Mouse (Mus musculus): ENCODE results near the gene Mgat5.

Mgat5 gene

GRCm38 (mm10) chr1:127259669-127260068 is 54.9 kb downstream of the Mgat5 start:
- no peak for DNase-seq (ENCODE audit: extremely low spot score)

- no peak for DNase-seq (ENCODE audit: extremely low spot score)
These were observed 56.2 kb downstream of the Mgat5 start for GRCm38 (mm10) chr1:127260969-127261368.

- no peak for DNase-seq (ENCODE audit: extremely low spot score)
These were observed 57.5 kb downstream of the Mgat5 start for GRCm38 (mm10) chr1:127262170-127262837.

GRCm38 (mm10) chr1:127267985-127268384 is 63.2 kb downstream of the Mgat5 start:
- no peak for DNase-seq (ENCODE audit: extremely low spot score)

- DNase-seq (ENCODE audit: extremely low spot score): no peak
These were observed 64.5 kb downstream of the Mgat5 start for GRCm38 (mm10) chr1:127269343-127269742.

- no peak for DNase-seq (ENCODE audit: extremely low spot score)
These were observed 65.6 kb downstream of the Mgat5 start for GRCm38 (mm10) chr1:127270273-127271020.

- no peak for DNase-seq (ENCODE audit: extremely low spot score)
These were observed 66.3 kb downstream of the Mgat5 start for GRCm38 (mm10) chr1:127271156-127271555.

GRCm38 (mm10) chr1:127273363-127273762 is 68.5 kb downstream of the Mgat5 start:
- DNase-seq (ENCODE audit: extremely low spot score): no peak

- DNase-seq (ENCODE audit: extremely low spot score): no peak
These were observed 70.9 kb downstream of the Mgat5 start for GRCm38 (mm10) chr1:127275572-127276324.

- no peak for DNase-seq (ENCODE audit: extremely low spot score)
These were observed 73.3 kb downstream of the Mgat5 start for GRCm38 (mm10) chr1:127278067-127278466.

- DNase-seq (ENCODE audit: extremely low spot score): no peak
These were observed 75.4 kb downstream of the Mgat5 start for GRCm38 (mm10) chr1:127280256-127280655.

- DNase-seq (ENCODE audit: extremely low spot score): no peak
These were observed 80.2 kb downstream of the Mgat5 start for GRCm38 (mm10) chr1:127284975-127285374.

- DNase-seq (ENCODE audit: extremely low spot score): no peak
These were observed 82.7 kb downstream of the Mgat5 start for GRCm38 (mm10) chr1:127287505-127287904.

- DNase-seq (ENCODE audit: extremely low spot score): no peak
These were observed 86.1 kb downstream of the Mgat5 start for GRCm38 (mm10) chr1:127290879-127291278.

GRCm38 (mm10) chr1:127291721-127292120 is 86.9 kb downstream of the Mgat5 start:
- DNase-seq (ENCODE audit: extremely low spot score): no peak

- DNase-seq (ENCODE audit: extremely low spot score): no peak
These were observed 88.5 kb downstream of the Mgat5 start for GRCm38 (mm10) chr1:127293286-127293685.

GRCm38 (mm10) chr1:127296815-127297214 is 92.0 kb downstream of the Mgat5 start:
- no peak for DNase-seq (ENCODE audit: extremely low spot score)

- no peak for DNase-seq (ENCODE audit: extremely low spot score)
These were observed 95.0 kb downstream of the Mgat5 start for GRCm38 (mm10) chr1:127299774-127300173.

- no peak for DNase-seq (ENCODE audit: extremely low spot score)
These were observed 96.2 kb downstream of the Mgat5 start for GRCm38 (mm10) chr1:127301038-127301437.

GRCm38 (mm10) chr1:127302620-127303019 is 97.8 kb downstream of the Mgat5 start:
- DNase-seq (ENCODE audit: extremely low spot score): no peak

GRCm38 (mm10) chr1:127303791-127304190 is 99.0 kb downstream of the Mgat5 start:
- DNase-seq (ENCODE audit: extremely low spot score): no peak

- no peak for DNase-seq (ENCODE audit: extremely low spot score)
These were observed 99.5 kb downstream of the Mgat5 start for GRCm38 (mm10) chr1:127304281-127304680.

- DNase-seq (ENCODE audit: extremely low spot score): no peak
These were observed 100.8 kb downstream of the Mgat5 start for GRCm38 (mm10) chr1:127305582-127305981.
